Mouse (Mus musculus): ENCODE measurements around the gene Olfr536.
"Not testable (repeated sequence)": the region's sequence is repeated elsewhere in the genome, so short reads cannot be mapped to it uniquely, and the experiment has no call there.

Gene Olfr536

GRCm38 (mm10) chr7:140507346-140508021 is at the start of gene Olfr536:
TSS of gene Olfr536 (minus strand) at chr7:140507396.
- DNase-seq (ENCODE audit: extremely low spot score): not testable (repeated sequence)

DNA sequence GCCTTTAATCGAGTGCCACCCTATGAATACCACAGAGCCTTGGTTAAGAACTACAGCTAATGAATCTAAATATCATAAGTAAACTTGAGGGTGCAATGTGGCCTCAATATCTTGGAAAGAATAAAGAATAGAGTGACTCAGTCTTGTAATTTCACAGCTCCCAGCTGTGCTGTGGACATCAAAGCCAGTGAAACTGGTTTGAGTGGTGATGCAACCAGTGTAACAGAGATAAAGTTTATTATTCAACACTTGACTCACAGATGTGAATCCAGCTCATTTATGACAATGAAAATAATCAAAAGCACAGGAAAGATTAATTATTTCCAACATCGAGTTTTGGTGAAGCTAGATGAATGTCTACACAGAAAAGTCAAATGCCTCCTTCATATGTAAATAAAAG is 32.5 kb upstream of the Olfr536 start:
- DNase-seq (ENCODE audit: extremely low spot score): no peak

GRCm38 (mm10) chr7:140494702-140495101 is 12.5 kb downstream of the Olfr536 start:
- no peak for DNase-seq (ENCODE audit: extremely low spot score)

GRCm38 (mm10) chr7:140494231-140494630 is 13.0 kb downstream of the Olfr536 start:
- DNase-seq (ENCODE audit: extremely low spot score): no peak

DNA sequence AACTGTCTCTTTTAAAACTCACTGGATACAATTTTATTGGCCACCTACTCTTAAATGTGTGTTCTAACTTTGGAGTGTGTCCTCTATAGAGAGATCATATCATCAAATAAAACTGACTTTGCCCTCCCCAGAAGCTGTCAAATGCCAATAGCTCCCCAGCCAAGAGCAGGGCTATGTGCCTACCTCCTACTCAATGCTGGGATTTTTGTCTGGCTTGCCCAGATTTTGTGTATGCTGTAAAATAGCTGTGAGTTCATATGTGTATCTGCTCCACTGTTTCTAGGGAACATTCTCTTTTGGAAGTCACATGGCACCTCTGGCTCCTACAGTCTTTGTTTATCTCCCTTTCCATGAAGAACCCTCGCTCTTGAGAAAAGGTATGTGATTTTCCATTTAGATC is 18.2 kb downstream of the Olfr536 start:
- DNase-seq (ENCODE audit: extremely low spot score): no peak

GRCm38 (mm10) chr7:140483916-140484315 is 23.3 kb downstream of the Olfr536 start, which contains the start of gene Olfr535:
TSS of gene Olfr535 (plus strand) at chr7:140484216.
- no peak for DNase-seq (ENCODE audit: extremely low spot score)

GRCm38 (mm10) chr7:140478733-140479132 is 28.5 kb downstream of the Olfr536 start:
- DNase-seq (ENCODE audit: extremely low spot score): no peak

- DNase-seq (ENCODE audit: extremely low spot score): no peak
Observed at GRCm38 (mm10) chr7:140477886-140478285, 29.3 kb downstream of the Olfr536 start.

DNA sequence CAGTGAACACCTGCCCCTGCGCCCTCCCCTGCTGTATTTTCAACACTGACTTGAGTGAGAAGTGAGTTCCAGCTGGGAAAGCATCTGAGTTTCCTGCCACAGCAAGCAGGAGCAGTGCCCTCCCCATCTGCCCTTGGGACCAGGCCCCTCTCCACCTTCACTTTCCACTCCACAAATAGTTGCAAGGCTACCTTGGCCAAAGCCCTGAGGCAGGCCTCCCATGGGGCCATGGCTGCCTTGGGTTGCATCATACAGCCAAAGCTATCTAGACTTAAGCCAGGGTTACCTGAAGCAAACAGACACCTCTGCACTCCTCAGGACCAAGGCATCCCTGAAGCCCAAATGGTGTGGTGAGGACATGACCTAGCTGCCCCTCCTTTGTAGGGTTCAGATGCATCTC is 44.1 kb downstream of the Olfr536 start, which contains the start of gene Olfr533:
Olfr533 (plus strand) TSS at position 301 of the 400 bp plus-strand sequence.
- not testable (repeated sequence) for DNase-seq (ENCODE audit: extremely low spot score)

Data from embryo, embryonic 9.5 days (tissue).